ENCODE assay signal across 7 mouse cellular contexts in the genomic region with DNA sequence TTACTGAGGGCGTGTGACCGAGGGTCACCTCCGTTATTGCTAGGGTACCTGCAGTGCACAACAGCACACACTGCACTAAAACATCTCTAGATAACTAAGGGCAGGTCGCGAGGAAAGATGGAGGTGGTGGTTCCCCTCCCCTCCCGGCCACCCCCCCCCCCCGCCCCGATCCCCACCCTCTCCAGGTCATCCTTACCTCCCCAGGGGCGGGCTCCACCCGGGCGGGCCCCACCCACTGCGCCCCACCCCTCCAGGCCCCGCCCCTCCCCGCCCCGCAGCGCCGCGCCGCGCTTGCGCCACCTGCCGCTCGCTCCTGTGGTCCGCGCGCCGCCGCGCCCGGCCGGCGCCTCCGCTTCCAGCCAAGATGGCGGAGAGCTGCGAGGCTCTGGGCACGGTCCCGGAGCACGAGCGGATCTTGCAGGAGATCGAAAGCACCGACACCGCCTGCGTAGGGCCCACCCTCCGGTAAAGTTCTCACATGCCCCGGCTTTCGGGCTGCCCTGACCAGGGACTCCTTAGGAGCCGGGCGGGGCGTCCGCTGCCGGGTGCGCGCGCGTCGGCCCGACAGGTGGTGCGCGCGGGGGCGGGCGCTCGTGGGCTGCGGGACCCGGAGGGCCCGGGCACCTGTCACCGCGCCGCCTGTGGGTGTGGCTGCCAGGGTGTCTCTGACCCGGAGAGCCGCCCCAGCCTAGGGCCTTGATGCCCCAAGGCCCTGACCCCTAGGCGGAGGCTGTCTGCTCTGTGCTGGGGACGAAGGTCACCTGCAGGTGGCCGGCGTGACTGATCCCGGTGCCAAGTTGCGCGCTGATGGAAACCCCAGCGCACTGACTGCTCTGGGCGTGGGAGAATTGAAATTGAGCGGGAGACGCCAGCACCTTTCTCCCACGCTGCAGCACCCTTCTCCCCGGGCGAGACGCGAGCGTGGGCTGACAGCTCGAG. TPM values are rescaled to one million over a fixed set of nuclear protein-coding genes. Genes with fewer than 3 reads are reported as not detected.
DNase-seq lines count a peak whose midpoint lies in the region; ATAC-seq and TF ChIP-seq lines count a peak whose summit lies in the region.

Gene Exoc6 (plus strand): TSS at position 318 of the 939 bp plus-strand sequence.

- H3K36me3 ChIP-seq in embryonic facial prominence, embryonic 10.5 days (replicated peaks), result no peaks in the 10 kb centered on the region
- H3K36me3 ChIP-seq in limb, embryonic 11.5 days (ENCODE audit: control insufficient read depth, insufficient read depth, low read length), result no peaks in the 10 kb centered on the region
- H3K36me3 ChIP-seq in midbrain, embryonic 13.5 days, result no peaks in the 10 kb centered on the region
- H3K36me3 ChIP-seq in small intestine, adult 2 months (ENCODE audit: control insufficient read depth, insufficient read depth, low read length), result no peaks in the 10 kb centered on the region

- H3K4me2 ChIP-seq in limb, embryonic 11.5 days (ENCODE audit: low read depth, severe bottlenecking), result peak within 1 kb of the TSS; percentile 96
- peak within 1 kb of the TSS; percentile 90 for H3K4me2 ChIP-seq in midbrain, embryonic 13.5 days (replicated peaks)

- WGBS in embryonic facial prominence, embryonic 10.5 days, result under 1% methylated on average over 80 of the region's 89 CpGs
- 2% methylated on average over 47 of the region's 89 CpGs for WGBS in limb, embryonic 11.5 days
- WGBS in midbrain, embryonic 13.5 days, result under 1% methylated on average over 71 of the region's 89 CpGs
- WGBS in small intestine, adult 2 months, result 1% methylated on average over 79 of the region's 89 CpGs

- no peaks in the 10 kb centered on the region for H3K9me3 ChIP-seq in embryonic facial prominence, embryonic 10.5 days
- no peaks in the 10 kb centered on the region for H3K9me3 ChIP-seq in limb, embryonic 11.5 days (ENCODE audit: control insufficient read depth, low read length)
- H3K9me3 ChIP-seq in midbrain, embryonic 13.5 days, result no peaks in the 10 kb centered on the region

- ATAC-seq in granulocyte monocyte progenitor cell, adult 5-6 weeks (replicated peaks; ENCODE audit: poor library complexity, severe bottlenecking), result peak; percentile 67
- ATAC-seq in limb, embryonic 11.5 days (ENCODE audit: insufficient number of reproducible peaks, low FRiP score, low TSS enrichment, low read depth), result peak; percentile 80
- ATAC-seq in midbrain, embryonic 13.5 days, result peak; percentile 92

- H3K27ac ChIP-seq in embryonic facial prominence, embryonic 10.5 days (replicated peaks), result peak within 1 kb of the TSS; percentile 90
- no peak within 1 kb of the TSS for H3K27ac ChIP-seq in limb, embryonic 11.5 days (replicated peaks; ENCODE audit: low read depth, low read length)
- H3K27ac ChIP-seq in midbrain, embryonic 13.5 days, result peak within 1 kb of the TSS; percentile 68
- H3K27ac ChIP-seq in small intestine, adult 2 months (ENCODE audit: insufficient read depth, low read depth, low read length), result peak within 1 kb of the TSS; percentile 90

- peak; percentile 88 for DNase-seq in adrenal gland, postnatal 10 days
- DNase-seq in embryonic facial prominence, embryonic 10.5 days (ENCODE audit: low spot score), result peak; percentile 87
- peak; percentile 84 for DNase-seq in kidney, adult 11 months
- peak; percentile 81 for DNase-seq in limb, embryonic 11.5 days (ENCODE audit: low spot score)

- peaks cover 13% of the 10 kb centered on the region for H3K4me1 ChIP-seq in embryonic facial prominence, embryonic 10.5 days
- no peaks in the 10 kb centered on the region for H3K4me1 ChIP-seq in limb, embryonic 11.5 days (ENCODE audit: control insufficient read depth, insufficient read depth, low read length)
- peaks cover 9% of the 10 kb centered on the region; the same call in 1 of the 2 replicates for H3K4me1 ChIP-seq in midbrain, embryonic 13.5 days (replicated peaks)
- H3K4me1 ChIP-seq in small intestine, adult 2 months (ENCODE audit: control insufficient read depth, insufficient read depth, insufficient read length, low read length), result peaks cover 7% of the 10 kb centered on the region; the same call in 1 of the 2 replicates

- peak; percentile 63; the same call in 1 of the 2 replicates for TF ChIP-seq POLR2A in small intestine, adult 2 months (IDR thresholded peaks at IDR 0.05; ENCODE audit: low read depth, low read length)

- peak within 1 kb of the TSS; percentile 88 for H3K4me3 ChIP-seq in embryonic facial prominence, embryonic 10.5 days
- peak within 1 kb of the TSS; percentile 66 for H3K4me3 ChIP-seq in limb, embryonic 11.5 days (ENCODE audit: low read depth, low read length)
- H3K4me3 ChIP-seq in midbrain, embryonic 13.5 days (replicated peaks), result peak within 1 kb of the TSS; percentile 81
- H3K4me3 ChIP-seq in small intestine, adult 2 months (ENCODE audit: low read depth, low read length), result peak within 1 kb of the TSS; percentile 68

- H3K27me3 ChIP-seq in embryonic facial prominence, embryonic 10.5 days (replicated peaks; ENCODE audit: low read depth, poor library complexity, severe bottlenecking), result peaks cover 52% of the 10 kb centered on the region
- H3K27me3 ChIP-seq in limb, embryonic 11.5 days (ENCODE audit: control insufficient read depth, insufficient read depth, low read length), result no peaks in the 10 kb centered on the region
- peaks cover 38% of the 10 kb centered on the region for H3K27me3 ChIP-seq in midbrain, embryonic 13.5 days
- H3K27me3 ChIP-seq in small intestine, adult 2 months (ENCODE audit: control insufficient read depth, insufficient read depth, low read length), result no peaks in the 10 kb centered on the region

- TF ChIP-seq CTCF in small intestine, adult 2 months (IDR thresholded peaks at IDR 0.05; ENCODE audit: extremely low read depth, insufficient read length, insufficient replicate concordance, low read depth, low read length), result no peak

- peak within 1 kb of the TSS; percentile 65 for H3K9ac ChIP-seq in limb, embryonic 11.5 days (ENCODE audit: low read length)
- H3K9ac ChIP-seq in midbrain, embryonic 13.5 days (replicated peaks), result peak within 1 kb of the TSS; percentile 79

RNA-seq across cellular contexts. Expression of gene Exoc6, which starts in this region (rescaled TPM):
- total RNA-seq in adrenal gland, postnatal 10 days (2021), result 10 to 100 TPM; 25.2 to 29.2 TPM
- 7.5 and 8.5 TPM in 2 replicates for polyA plus RNA-seq in embryonic facial prominence, embryonic 10.5 days (2016; fragmentation: Nextera tagmentation; extraction: Ambion mirVana)
- 36.4 and 44.3 TPM in 2 replicates for total RNA-seq in granulocyte monocyte progenitor cell, adult 5-6 weeks (2014; fragmentation: Nextera tagmentation)
- 73.0 and 73.8 TPM in 2 replicates for total RNA-seq in granulocyte monocyte progenitor cell, adult 5-6 weeks (2017)
- polyA plus RNA-seq in limb, embryonic 11.5 days (2014; fragmentation: Nextera tagmentation; extraction: Ambion mirVana), result 7.5 and 7.8 TPM in 2 replicates
- 12.6 and 13.0 TPM in 2 replicates for polyA plus RNA-seq in midbrain, embryonic 13.5 days (2015; fragmentation: Nextera tagmentation; extraction: Ambion mirVana)
- polyA plus RNA-seq in small intestine, adult 2 months (2012; rRNA removed), result 2.3 and 5.3 TPM in 2 replicates
